Mouse (Mus musculus): ENCODE measurements at regions not wholly inside any gene's neighbourhood (a gene's known extent, or its start where the extent isn't known, plus 50 kb on each side); places are given as distances from the start of the nearest gene placed in this dataset.

DNA sequence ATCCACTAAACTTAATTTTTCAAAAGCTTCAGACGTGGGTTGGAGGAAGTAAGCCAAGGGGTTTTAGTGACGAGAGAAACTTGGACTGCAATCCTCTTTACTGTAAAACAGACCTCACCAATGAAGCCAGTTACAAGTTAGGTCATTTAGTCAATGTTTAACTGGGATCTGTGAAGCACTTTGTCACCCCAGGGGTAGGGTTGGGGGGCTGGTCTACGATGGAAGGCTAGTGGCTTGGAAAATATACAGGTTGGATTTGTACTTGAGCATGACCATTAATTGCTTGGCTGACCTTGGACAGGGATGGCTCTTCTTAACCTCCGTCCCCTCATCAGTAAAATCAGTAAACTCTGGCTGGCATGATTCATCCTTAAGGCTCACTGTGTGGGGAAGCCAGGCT is 142.2 kb downstream of the Pax1 start:
- no peak for DNase-seq

DNA sequence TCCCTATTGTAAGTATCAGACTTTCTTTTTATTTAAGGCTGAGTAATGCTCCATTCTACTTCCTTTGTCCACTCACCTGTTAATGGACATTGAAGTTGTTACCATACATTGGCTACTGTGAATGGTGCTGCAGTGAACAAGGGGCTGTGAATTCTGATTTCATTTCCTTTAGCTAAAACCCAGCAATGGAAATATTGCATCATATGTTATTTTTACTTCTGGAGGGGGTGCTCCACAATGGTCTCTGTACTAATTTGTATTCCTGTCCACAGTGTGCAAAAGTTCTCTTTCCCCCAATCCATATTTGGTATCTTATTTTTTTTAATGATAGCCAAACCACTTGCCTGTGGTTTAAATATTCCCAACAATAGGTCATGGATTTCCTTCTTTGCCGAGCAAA is 137.0 kb downstream of the Pax1 start:
- no peak for DNase-seq

DNA sequence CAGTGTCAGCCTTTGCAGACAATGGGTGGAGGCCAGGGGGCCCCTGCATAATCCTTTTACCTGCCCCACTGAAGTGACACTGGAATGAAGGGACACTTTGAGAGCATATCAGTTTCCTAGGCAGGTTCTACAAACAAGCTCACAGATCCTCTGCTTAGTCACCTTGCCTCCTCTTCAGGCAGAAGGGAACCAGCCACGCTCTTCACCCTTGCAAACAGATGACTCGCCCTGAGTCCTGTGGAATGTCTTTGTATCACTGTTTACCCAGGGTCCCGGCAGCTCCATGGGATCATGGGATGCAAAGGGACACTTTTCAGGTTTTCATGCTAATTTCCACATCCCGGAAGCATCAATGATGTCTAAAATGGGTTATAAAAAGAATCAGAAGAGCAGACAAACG is 94.2 kb downstream of the Pax1 start:
- no peak for DNase-seq

DNA sequence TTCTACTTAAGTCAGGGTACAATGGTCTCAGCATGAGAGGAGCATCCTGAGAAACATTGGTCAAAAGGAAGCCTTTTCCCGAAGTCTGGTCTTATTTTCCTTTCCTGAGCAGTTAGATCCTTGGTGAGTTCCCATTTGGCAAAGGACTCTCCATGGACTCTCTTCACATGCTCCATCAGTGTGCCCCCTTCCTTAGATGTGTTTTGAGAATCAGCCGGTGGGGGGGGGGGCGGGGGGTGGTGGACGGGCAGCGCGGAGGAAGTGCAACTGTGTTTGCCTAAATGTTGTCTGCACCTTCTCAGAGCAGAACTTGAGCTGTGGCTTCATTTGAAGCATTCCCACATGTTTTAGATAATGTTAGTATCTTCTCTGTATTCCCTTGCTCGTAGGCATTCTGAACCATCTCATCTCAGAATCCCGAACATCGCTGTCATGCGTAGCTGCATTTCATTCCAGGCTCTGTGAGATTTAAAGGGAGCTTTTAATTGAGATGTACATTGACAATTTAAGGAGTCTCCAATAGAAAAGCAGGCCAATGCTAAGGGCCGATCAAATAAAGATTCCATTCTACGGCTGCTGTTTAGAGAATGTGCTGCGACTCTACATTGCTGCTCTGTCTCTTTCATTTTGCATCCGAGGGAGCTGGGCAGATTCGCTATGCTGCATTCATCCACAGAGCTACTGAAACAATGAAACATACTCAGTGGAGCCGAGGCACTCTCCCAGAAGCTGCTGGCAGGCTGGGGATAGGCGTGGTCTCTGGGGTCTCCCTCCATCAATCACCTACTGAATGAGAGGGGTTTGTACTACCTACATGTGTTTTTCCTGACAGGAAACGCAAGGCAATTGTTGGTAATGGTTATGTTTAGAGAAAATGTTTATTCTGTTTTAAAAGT is 92.9 kb downstream of the Pax1 start:
- DNase-seq = no peak

All from gastrocnemius, postnatal 10 days (tissue).